Mouse (Mus musculus): ENCODE data around the gene Rap1a. TPM values are rescaled to one million over a fixed set of nuclear protein-coding genes. Genes with fewer than 3 reads are reported as not detected.

Rap1a gene
- polyA plus RNA-seq, 1 experiment = 66.2 TPM

GRCm38 (mm10) chr3:105815236-105815904 is 14.2 kb upstream of the Rap1a start:
- Histone ChIP-seq H3K4me3 (replicated peaks; ENCODE audit: insufficient read depth, low read depth, low read length) (no peak overlapping the region), H3K4me1 (ENCODE audit: control insufficient read depth, insufficient read depth, low read length) (no peaks in the 10 kb centered on the region), H3K27me3 (ENCODE audit: control insufficient read depth, insufficient read depth, low read length) (no peaks in the 10 kb centered on the region), H3K27ac (ENCODE audit: insufficient read depth, low read length) (no peak overlapping the region)
- 82% methylated on average over 10 of the region's 10 CpGs for WGBS
- TF ChIP-seq CTCF (IDR thresholded peaks at IDR 0.05; ENCODE audit: borderline replicate concordance, insufficient read depth, low read depth, low read length) = no peak
- no peak for TF ChIP-seq POLR2A (IDR thresholded peaks at IDR 0.05; ENCODE audit: borderline replicate concordance, insufficient read depth, low read length)
- no peak for DNase-seq

DNA sequence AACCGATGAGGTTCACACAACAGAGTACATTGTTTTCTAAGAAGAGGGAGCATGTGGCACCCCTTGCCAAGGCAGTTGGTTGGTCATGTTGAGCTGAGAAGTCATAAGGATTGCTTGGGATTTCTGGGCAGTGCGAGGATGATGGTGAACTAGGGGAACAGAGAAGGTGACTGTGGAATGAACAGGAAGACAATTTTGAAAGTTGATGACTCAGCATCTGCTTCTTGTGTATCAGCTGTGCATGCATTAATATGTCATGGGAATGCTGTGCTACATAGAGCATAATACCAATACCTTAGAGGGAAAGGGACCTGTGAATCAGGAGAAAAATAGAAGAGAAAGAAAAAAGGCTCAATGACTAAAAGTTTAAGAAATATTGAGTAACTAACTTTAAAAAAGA is 10.0 kb upstream of the Rap1a start:
- no peaks in the 10 kb centered on the region for H3K4me1 ChIP-seq (ENCODE audit: control insufficient read depth, insufficient read depth, low read length)
- no peak for DNase-seq
- H3K4me3 ChIP-seq (replicated peaks; ENCODE audit: insufficient read depth, low read depth, low read length) = no peak overlapping the region
- 92% methylated on average over 2 of the region's 2 CpGs for WGBS
- TF ChIP-seq CTCF (IDR thresholded peaks at IDR 0.05; ENCODE audit: borderline replicate concordance, insufficient read depth, low read depth, low read length) (no peak), POLR2A (IDR thresholded peaks at IDR 0.05; ENCODE audit: borderline replicate concordance, insufficient read depth, low read length) (no peak)
- no peaks in the 10 kb centered on the region for H3K27me3 ChIP-seq (ENCODE audit: control insufficient read depth, insufficient read depth, low read length)
- no peak overlapping the region for H3K27ac ChIP-seq (ENCODE audit: insufficient read depth, low read length)

DNA sequence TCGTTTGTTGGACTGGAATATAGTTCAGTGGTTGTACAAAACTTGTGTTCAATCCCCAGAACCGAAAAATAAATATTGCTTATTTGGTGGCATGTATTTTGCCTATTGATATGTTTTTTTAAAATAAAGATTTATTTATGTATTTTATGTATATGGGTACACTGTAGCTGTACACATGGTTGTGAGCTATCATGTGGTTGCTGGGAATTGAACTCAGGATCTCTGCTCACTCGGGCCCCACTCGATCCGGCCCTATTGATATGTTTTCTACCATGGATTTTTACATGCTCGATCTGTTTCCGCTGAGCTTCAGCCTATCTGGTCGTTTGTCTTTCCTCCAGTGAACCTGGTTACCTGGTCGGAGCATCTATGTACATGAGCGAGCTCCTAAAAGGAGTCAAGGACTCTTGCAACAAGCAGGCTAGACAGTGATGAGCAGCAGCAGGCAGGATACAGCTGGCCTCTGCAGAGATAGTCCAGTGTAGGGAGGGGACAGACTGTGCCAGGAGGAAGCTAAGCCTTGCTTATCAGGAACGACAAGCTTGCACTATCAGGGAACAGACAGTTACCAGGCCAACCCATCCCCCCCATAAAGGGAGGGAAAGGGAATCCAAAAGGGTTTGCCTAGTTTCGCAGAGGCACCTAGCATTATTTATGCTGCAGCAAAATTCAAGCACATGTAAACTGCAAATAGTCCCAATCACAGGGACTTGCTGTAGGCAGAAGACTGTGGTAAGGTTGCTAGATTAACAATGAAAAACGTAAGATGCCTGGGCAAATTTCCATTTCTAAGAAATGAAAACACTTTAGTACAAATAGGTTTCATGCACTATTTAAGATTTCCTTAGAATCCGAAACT is 7.3 kb upstream of the Rap1a start:
- no peak for DNase-seq
- WGBS = 77% methylated on average over 14 of the region's 14 CpGs
- TF ChIP-seq POLR2A (IDR thresholded peaks at IDR 0.05; ENCODE audit: borderline replicate concordance, insufficient read depth, low read length) (no peak), CTCF (IDR thresholded peaks at IDR 0.05; ENCODE audit: borderline replicate concordance, insufficient read depth, low read depth, low read length) (no peak)
- H3K27ac ChIP-seq (ENCODE audit: insufficient read depth, low read length) = no peak overlapping the region
- no peak overlapping the region for H3K4me3 ChIP-seq (replicated peaks; ENCODE audit: insufficient read depth, low read depth, low read length)
- H3K27me3 ChIP-seq (ENCODE audit: control insufficient read depth, insufficient read depth, low read length) = no peaks in the 10 kb centered on the region
- H3K4me1 ChIP-seq (ENCODE audit: control insufficient read depth, insufficient read depth, low read length) = no peaks in the 10 kb centered on the region

- no peaks in the 10 kb centered on the region for H3K4me1 ChIP-seq (ENCODE audit: control insufficient read depth, insufficient read depth, low read length)
- 82% methylated on average over 1 of the region's 1 CpGs for WGBS
- TF ChIP-seq CTCF (IDR thresholded peaks at IDR 0.05; ENCODE audit: borderline replicate concordance, insufficient read depth, low read depth, low read length) = no peak
- no peak for TF ChIP-seq POLR2A (IDR thresholded peaks at IDR 0.05; ENCODE audit: borderline replicate concordance, insufficient read depth, low read length)
Observed at GRCm38 (mm10) chr3:105807672-105808071, 6.5 kb upstream of the Rap1a start.

DNA sequence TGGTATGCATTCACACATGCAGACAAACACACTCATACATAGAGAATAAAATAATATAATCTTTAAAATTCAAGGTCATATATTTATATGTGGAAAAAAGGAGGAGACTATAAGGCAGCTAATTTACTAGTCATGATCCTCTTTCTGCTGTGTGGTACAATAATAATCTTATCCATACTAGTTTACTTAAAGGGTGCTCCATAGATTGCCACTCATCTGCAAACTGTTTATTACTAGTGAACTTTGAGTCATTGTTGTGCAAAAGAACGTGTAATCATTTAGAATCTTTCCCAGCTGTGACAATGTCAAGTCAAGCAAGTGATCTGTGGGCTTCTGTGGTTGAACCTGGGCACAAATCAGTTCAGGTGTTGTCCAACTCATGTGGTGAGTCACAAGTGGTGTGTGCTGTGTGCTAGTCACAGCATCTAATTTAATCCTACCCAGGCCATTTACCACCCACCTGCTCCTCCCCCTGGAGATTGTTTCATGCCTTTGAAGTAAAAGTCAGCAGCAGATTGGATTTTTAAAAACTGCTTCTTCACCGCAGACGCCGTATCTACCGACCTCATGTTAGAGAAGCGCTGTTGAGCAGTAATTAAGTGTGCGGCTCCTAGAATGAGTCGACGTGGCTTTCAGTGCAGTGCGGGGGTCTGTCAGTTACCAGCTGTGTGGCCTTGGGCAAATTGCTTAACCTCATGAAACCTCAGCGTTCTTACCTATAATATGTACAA is 5.5 kb upstream of the Rap1a start:
- WGBS = 74% methylated on average over 11 of the region's 11 CpGs
- no peak for DNase-seq
- no peaks in the 10 kb centered on the region for H3K27me3 ChIP-seq (ENCODE audit: control insufficient read depth, insufficient read depth, low read length)

More at GRCm38 (mm10) chr3:105807672-105808071, 6.5 kb upstream of the Rap1a start:
- Histone ChIP-seq H3K27me3 (ENCODE audit: control insufficient read depth, insufficient read depth, low read length) (no peaks in the 10 kb centered on the region), H3K4me3 (replicated peaks; ENCODE audit: insufficient read depth, low read depth, low read length) (no peak overlapping the region), H3K27ac (ENCODE audit: insufficient read depth, low read length) (no peak overlapping the region)
- DNase-seq = no peak

DNA sequence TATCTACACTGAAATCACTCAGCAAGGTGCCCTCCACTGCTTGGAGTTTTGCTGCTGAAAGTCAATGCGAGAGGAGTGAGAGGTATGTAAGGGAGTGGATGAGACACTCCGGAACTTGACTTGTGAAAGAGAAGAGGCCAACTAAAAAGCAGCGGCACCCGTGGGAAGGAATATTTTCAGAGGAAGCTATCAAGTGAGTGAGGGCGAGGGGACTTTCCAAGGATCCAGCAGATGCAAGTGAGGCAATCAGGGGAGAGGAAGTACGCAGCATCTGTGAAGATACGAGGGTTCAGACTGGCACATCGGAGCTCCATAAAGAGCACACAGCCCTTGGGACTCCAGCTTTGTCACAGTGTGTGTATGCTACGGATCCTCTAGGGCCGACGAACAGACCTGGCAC is 2.5 kb upstream of the Rap1a start:
- peaks cover 3% of the 10 kb centered on the region for H3K4me1 ChIP-seq (ENCODE audit: control insufficient read depth, insufficient read depth, low read length)
- no peak for TF ChIP-seq POLR2A (IDR thresholded peaks at IDR 0.05; ENCODE audit: borderline replicate concordance, insufficient read depth, low read length)
- H3K4me3 ChIP-seq (replicated peaks; ENCODE audit: insufficient read depth, low read depth, low read length) = no peak overlapping the region
- no peak for DNase-seq
- 85% methylated on average over 11 of the region's 11 CpGs for WGBS
- no peak overlapping the region for H3K27ac ChIP-seq (ENCODE audit: insufficient read depth, low read length)
- no peaks in the 10 kb centered on the region for H3K27me3 ChIP-seq (ENCODE audit: control insufficient read depth, insufficient read depth, low read length)

More for the DNA sequence above, 5.5 kb upstream of the Rap1a start:
- H3K27ac ChIP-seq (ENCODE audit: insufficient read depth, low read length) = no peak overlapping the region
- H3K4me1 ChIP-seq (ENCODE audit: control insufficient read depth, insufficient read depth, low read length) = no peaks in the 10 kb centered on the region
- no peak for TF ChIP-seq CTCF (IDR thresholded peaks at IDR 0.05; ENCODE audit: borderline replicate concordance, insufficient read depth, low read depth, low read length)
- TF ChIP-seq POLR2A (IDR thresholded peaks at IDR 0.05; ENCODE audit: borderline replicate concordance, insufficient read depth, low read length) = no peak
- no peak overlapping the region for H3K4me3 ChIP-seq (replicated peaks; ENCODE audit: insufficient read depth, low read depth, low read length)

DNA sequence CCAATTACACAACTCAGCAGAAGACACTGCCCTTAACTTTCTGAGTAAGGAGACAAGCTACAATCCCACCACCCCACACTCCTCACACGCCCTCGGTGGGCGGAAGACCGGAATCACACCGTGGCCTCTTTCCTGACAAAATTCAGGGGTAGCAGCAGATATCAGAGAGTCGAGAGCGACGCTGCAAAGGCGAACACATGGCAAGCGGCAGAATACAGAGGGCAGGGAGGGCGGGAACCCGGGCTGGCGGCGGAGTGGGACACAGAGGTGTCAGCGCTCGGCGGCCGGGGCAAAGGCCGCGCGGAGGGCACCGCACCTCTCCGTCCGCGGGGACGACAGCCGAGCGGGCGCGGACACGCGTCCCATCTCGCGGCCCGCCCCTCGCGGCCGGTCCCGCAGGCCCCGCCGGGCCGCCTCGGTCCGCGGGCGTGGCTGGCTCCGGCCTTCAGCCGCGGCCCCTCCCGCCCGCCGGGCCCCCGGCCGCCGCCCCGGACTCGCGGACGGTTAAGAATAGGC is 403 bp downstream of the Rap1a start:
- WGBS = 2% methylated on average over 41 of the region's 59 CpGs
- Histone ChIP-seq H3K27me3 (ENCODE audit: control insufficient read depth, insufficient read depth, low read length) (no peaks in the 10 kb centered on the region), H3K27ac (ENCODE audit: insufficient read depth, low read length) (peak overlapping the region; percentile 20; the same call in 1 of the 2 replicates), H3K4me3 (replicated peaks; ENCODE audit: insufficient read depth, low read depth, low read length) (peak overlapping the region; percentile 87), H3K4me1 (ENCODE audit: control insufficient read depth, insufficient read depth, low read length) (peaks cover 4% of the 10 kb centered on the region)
- TF ChIP-seq POLR2A (IDR thresholded peaks at IDR 0.05; ENCODE audit: borderline replicate concordance, insufficient read depth, low read length) (no peak), CTCF (IDR thresholded peaks at IDR 0.05; ENCODE audit: borderline replicate concordance, insufficient read depth, low read depth, low read length) (no peak)
- DNase-seq = no peak

All from cerebellum, adult 2 months (tissue).